Mouse (Mus musculus): ENCODE measurements around the gene Impdh1.
A peak's percentile ranks its signal among the peaks of the same experiment; 100 is the strongest.

Impdh1 gene

DNA sequence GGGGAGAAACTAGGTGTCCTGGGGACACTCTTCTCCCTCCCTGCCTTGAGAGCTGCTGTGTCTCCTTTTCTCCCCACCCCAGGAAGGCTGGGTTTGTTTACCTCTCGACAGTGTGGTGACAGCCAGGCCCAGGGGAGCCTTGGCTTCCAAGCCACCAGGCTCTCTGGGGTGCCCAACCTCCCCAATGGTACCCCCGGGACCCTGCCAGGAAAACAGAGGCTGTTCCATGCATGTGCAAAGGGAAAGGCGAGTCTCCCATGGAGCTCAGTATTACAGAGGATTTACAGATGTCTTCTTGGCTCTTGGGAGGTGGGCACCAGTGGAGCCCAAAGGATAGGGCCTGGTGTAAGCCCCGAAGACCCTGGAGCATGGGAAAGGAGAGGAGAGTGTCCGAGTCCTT is 2.7 kb downstream of the Impdh1 start:
- DNase-seq (ENCODE audit: low read depth), result no peak

DNA sequence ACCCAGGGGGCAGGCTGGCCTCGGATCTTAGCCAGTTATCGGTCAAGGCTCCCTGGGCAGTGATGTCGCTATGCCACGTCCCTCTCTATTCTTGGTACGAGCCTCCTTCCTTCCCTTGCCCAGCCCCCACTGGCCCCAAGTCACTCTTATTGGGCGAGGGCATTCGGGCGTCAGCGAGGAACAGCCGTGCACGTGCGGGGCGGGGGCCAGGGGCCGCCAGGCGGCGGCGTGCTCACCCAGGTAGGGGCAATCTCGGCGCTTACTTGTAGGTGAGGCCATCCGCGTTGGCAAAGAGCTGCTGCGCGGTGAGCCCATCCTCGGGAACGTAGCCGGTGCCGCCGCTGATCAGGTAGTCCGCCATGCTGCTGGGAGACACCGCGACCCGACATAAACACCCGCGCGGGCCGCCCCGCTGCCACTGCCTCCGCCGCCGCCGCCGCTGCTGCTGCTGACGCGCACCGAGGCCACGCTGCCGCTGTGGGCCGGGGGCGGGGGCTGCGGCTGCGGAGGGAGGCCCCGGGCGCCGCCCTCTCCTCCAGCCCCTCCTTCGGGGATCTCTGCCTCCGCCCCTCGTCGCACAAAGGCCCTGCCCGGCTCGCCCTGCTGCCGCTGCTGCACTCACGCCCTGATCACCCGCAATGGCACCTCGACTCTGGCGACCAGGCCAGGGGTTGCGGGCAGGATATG is 4.2 kb downstream of the Impdh1 start:
- DNase-seq (ENCODE audit: low read depth), result peak; percentile 89

DNA sequence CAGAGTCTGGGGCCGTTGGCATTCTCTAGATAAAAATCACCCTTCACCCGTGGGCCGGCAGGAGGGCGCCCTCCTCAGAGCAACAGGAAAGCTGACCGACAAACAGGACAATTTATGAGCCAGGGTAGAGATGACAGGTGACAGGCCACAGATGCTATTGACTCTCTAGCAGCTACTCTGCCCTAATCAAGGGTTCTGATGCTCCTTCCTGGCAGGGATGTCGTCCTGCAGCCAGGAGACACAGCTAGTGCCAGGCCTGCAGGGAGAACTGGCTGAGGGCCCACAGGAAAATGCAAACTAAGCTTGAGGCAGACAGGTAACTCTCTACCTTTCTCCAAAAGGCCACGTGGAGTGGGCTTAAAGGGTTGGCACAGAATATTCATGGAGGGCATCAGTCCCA is 5.0 kb downstream of the Impdh1 start:
- peak; percentile 28 for DNase-seq (ENCODE audit: low read depth)

DNA sequence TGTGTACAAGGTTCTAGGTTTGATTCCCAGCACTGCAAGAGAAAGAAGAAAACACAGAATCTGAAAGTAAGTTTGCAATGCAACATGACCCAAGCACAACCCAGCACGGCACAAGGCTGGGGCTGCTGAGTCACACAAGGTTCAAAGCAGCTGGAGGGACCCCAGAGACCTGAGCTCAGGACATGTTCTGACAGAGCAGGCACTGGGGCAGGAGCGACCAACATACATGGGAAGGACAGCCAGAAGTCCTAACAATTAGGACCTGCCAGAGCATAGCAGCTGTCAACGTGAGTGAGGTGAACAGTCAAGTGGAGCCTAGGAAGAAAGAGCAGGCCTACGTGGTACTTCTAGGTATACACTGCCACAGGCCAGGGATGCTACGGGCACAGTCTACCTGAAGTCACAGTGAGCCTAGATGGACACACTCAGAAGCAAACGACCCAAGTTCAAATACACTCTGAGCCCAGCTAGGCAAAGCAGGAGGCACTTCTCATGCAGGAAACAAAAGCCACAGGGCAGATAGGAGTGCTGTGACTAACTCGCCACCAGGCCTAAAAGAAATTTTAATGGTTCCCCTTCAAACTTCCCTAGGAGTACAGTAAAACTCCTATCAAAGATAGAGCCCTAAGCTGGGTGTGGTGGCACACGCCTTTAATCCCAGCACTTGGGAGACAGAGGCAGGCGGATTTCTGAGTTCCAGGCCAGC is 5.8 kb downstream of the Impdh1 start:
- peak; percentile 34 for DNase-seq (ENCODE audit: low read depth)

DNA sequence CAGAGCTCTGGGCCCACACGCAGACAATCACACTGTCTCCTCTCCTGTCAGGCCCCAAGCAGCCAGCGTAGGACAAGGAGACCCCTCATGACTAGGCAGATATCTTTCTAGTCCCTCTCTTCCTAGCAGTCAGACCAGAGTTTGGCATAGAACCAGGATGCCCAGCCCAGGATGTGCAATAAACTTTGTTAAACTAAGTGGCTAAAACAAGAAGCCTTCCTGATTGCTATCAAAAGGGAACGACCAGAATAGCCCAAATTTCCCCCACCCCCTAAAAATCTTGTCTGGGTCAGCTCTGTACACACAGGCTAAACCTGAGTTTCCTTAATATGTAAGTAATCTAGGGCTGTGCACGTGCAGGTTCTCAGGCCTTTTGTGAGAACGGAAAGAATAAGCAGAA is 8.0 kb downstream of the Impdh1 start:
- DNase-seq (ENCODE audit: low read depth), result no peak

DNA sequence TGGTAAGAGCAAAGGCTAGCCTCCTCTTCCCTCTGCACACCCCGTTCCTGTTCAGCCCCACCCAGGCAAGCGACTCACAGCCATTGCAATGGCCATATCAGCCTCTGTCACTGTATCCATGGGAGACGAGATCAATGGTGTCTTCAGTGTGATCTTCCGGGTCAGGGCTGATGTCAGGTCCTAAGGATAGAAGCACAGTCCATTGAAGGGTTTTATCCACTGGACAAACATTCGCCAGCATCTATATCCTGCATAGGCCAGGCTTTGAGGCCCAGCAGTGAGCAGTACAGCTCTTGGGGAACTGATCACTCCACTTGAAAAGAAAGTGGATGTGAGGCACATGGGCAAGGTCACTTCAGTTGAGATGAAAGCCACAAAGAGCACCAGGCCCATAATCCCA is 9.1 kb downstream of the Impdh1 start:
- DNase-seq (ENCODE audit: low read depth), result no peak

DNA sequence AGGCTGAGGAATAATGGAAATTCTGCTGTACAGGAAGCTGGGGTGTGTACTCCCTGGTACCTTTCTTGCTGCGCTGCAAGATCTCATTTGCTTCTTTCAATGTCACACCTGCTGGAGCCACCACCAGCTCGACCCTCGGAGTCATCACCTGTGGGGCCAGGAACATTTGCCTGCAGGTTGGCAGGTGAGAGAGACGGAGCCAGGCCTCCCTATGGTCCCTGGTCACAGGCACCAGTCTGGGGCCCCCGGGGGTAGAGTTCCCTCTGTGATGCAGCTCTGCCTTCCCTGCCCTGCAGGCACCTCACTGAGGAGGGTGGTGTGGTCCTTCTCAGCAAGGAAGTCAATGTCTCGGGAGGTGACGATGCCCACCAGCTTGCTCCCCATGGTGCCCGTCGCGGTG is 10.2 kb downstream of the Impdh1 start:
- DNase-seq (ENCODE audit: low read depth), result no peak

DNA sequence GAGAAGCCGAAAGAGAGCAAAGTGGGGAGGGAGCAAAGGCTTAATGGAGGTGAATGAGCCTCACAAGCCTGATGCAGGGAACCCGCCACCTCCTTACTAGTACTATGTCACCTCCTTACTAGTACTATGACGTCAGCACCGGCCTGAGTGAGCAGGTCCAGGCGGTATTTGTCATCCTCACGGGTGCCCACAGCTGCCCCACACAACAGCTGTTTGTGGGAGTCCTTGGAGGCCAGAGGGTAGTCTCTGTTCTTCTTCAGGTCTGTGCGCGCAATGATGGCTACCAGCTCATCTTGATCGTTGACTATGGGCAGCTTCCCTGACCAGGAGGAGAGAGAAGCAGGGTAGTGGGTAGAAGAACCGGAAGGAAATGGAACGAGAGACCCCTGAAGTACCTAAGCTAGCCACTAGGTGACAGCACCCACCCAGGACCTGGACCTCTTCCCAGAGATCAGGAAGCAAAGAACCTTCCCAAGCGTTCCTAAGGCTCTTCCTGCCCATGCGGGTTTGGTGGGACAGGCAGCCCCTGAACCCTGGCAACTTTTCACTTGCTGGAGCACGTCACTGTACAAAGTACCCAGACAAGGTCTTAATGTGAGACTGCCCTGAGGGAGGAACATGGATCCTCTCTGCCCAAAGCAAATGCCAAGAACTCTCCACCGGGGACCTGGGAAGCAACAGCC is 11.1 kb downstream of the Impdh1 start:
- peak; percentile 82 for DNase-seq (ENCODE audit: low read depth)

DNA sequence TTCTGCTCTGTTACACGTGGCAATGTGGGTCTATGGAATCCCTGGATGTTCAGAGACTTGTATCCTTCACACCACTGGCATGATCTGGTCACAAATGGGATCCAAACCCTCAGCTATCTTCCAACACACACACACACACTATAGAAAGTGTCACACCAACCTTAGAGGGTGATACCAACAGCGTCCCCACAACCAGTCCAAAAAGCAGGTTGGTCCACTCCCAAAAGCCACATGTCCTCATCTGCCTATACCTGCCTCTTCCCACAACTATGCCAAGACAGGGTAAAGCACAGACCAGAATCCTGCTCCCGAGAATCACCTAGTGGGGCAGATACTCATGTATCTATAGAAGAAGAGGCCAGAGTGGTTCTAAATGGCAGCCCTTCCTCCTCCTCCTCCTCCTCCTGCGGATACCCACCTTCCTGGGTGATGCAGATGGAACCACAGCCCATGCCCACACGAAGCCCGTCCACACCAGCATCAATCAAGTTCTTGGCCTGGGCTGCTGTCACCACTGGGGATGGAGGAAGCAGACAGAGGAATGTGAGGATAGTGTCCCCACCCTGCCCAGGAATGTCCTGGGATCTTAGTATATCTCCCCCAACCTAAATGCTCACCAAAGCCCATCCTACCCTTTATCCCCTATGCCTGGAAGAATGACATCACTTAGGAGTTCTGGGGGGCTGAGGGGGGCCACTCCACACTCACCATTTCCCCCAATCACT is 12.1 kb downstream of the Impdh1 start:
- no peak for DNase-seq (ENCODE audit: low read depth)

DNA sequence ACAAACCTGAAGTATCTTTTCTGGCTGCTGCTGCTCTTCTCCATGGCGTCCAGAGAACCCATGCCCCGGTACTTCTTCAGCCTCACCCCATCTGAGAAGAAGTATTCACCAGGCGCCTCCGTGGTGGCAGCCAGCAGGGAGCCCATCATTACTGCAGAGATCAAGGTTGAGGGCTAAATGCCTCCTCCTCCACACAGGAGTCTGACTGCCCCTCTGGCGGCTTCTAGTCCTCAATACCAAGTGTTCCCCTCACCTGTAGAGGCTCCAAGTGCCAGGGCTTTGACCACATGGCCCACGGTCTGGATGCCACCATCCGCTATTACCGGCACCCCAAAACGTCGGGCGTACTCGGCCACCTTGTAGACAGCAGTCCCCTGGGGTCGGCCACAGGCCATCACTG is 13.1 kb downstream of the Impdh1 start:
- no peak for DNase-seq (ENCODE audit: low read depth)

DNA sequence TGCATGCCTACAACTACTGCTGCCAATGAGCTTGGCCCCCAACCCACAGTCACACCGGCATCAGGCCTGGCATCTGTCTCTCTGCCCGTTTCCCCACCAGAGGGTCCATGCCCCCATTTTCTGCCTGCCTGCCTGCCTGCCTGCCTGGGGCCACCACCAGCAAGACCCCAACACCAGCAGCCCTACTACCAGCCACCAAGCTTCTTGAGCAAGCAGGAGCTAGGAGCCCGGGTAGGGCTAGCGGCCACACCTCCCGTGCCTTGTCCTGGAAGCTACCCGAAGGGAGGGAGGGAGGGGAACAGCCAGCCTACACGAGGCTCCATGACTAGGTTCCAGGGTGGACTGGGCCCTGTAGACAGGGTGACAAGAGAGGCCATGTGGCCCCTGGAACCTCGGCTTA is 14.2 kb downstream of the Impdh1 start:
- DNase-seq (ENCODE audit: low read depth), result no peak

DNA sequence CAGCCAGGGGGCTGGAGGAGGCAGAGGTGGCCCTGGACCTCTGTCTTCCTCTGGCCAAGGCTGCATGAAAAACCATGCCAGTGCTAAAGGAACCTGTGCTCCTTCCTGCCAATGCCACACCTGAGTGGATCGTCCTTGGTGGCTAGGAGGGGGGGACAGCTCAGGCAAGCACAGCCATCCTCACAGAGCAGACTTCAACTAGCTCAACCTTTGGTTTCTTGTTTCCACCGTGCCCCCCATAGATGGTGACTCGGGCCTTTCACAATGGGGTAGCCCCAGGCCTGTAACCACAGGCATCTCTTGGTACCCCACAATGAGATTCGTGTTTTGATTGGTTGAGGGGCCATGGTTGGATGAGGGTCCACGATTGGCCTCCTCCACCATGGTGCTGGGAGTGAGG is 14.8 kb downstream of the Impdh1 start:
- DNase-seq (ENCODE audit: low read depth), result no peak

DNA sequence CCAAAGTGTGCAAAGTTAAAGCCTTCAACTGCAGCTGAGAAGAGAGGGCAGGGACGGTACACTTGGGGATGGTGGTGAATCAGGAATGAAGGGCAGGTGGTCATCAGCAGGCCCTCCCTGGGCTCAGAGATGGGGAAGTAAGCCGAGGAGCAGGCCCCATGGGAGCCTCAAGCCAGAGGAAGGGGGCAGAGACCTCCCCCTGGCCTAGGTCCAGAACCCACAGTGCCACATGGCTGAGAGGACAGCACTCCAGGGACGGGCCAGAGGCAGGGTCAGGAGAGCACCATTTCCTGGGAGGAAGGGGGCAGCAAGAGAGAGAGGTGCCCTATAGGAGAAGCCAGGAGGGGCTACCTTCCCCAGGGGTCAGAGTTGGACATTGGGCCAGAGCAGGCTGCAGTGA is 15.7 kb downstream of the Impdh1 start:
- DNase-seq (ENCODE audit: low read depth), result no peak

DNA sequence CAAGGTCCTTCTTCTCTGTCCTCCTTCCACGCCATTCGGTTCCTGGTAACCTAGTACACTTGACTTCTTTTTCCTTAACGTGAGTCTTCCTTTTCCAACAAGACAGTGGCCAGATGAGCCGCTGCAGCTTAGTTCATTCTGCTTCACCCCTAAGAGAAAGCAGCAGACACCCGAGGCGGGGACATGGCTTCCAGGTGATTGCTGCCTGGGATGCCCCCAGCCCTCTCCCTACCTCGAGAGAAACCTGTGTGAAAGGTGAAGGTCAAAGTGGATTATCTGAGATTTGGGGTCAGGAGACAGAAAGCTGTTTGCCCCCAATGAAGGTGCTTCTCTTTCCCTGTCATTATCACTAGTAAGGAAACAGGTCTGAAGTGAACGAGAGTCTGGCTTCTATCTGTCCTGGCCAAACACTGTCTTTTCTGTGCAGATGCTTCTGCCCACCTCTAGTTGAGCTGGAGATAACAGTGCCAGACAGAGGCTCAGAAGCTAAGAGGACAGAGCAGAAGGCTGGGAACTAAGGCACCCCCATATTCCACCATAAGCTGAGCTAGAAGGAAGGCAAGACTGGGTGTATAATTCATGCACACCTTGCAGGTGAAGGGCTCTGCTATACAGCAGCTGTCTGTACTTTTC is 16.8 kb downstream of the Impdh1 start:
- no peak for DNase-seq (ENCODE audit: low read depth)

DNA sequence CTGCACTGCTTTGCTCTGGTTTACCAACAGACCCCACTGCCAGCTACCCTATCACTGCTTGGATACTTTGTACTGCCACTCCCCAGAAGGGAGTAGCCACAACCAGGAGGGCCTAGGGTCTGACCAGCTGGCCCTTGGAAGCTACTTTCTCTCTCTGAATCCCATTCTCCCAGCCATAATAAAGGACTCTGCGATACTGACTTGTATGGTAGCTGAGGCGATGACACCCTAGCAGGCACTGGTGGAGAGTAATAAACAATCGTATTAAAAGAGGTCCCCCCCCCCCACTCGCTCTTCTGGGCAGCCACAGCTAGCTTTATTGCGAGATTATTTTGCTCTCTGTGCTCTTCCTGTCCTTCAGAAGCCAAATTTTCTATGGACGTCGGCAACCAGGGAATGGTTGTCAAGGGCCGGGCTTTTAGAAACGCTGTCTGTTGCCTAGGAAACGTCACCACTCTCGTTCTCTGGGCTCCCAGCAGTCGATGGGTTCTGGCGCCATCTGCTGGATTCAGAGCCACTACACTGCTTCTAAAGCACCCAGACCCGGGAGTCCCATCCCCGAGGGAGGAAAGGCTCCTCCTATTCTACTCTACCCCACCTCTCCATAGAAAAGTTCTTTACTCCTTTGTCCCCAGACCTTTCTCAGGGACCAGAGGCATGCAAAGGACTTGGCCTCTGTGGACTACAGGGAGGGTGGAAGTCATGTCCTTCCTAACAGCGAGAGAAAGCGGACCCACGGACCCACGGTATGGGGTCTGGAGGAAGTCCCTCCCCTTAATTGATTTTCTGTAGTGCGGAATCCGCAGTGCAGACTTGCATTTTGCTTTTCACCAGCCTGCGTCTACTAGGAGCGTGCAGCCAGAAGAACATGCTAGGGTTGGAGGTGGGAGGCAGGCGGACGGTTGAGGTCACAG is 17.6 kb downstream of the Impdh1 start:
- peak; percentile 97 for DNase-seq (ENCODE audit: low read depth)

DNA sequence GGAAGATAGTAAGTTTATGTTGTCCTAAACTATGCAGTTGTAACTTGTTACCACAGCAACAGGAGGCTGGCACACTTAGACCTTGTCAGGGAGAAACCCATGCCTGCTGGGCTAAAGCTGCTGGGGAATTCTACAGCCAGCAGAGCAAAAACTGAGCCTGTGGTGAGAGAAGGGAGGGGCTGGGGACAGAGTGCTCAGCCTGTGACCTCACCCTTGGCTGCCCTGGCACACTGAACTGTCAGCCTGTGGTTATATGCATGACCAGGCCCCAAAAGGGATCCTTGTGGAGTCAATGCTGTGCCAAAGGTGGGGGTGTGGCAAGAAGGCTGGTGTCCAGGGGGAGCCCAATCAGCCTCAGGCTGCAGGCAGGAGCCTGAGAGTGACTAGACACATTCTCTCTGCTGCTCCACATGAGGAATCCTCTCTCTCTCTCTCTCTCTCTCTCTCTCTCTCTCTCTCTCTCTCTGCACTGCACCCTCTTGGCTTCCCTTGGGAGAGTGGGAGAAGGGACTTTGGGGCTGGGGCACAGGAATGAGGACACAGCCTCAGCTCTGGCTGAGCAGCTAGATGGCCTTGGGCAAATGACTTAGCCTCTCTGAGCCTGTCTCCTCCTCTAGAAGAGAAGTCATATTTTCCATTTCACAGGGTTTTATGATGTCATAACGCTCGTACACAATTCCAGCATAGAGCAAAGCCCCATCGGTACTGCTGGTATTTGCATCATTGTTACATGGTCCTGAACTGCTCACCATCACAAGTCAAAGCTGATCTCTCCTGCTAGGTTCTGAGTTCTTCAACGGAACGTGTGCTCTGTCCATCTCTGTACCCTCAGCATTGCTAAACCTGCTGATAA is 20.1 kb downstream of the Impdh1 start:
- DNase-seq (ENCODE audit: low read depth), result peak; percentile 71

DNA sequence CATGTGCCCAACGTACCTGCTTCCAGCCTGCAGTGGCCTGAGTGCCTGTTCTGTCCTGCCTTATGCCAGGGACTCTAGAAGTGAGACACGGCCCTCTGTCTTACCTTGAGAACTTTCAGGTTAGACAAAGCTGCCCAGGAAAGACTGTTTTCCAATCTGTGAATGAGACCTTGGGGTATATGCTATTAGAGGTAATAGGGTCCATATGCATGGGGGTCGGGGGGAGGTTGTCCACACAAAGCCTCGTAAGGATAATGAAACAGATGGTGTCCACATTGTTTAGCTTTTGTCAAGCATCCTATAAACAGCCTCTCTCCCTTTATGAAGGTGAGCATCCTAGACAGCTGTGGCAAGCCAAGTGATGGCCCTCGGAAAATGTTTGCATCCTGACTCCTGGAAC is 21.0 kb downstream of the Impdh1 start:
- no peak for DNase-seq (ENCODE audit: low read depth)

DNA sequence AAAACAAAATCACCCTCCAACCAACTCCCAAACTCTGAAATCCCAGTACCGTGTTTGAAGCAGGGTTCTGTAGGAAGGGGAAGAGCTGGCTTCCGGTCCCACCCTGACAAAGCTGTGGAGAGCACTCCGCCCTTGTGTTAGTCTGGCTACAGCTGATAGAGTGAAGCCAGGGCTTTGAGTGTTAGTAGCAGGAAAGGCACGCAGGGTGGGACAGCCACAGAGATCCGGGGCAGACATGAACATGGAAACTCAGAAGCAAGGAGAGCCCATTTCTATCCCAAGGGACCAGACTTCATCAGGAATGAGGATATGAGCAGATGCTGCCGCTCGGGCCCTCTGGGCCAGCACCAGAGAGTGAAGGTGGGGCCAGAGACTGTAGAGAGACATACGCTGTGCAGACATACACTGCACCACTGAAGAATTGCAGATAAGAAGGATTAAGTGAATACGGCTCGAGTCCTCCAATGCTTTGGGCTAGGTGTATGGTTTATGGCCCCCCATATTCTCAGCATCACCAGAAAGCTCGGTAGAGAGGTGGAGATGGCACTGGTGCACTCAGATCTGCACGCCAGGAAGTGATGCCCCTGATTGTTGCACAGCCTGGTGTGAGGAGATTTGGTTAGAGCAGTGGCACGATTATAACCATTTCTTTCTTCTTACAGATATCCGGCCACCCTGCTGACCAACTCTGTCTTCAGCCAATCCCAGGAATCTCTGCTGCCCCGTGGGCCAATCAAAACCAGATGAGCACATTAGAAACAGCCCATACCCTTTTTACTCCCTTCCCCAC is 22.0 kb downstream of the Impdh1 start:
- peak; percentile 45 for DNase-seq (ENCODE audit: low read depth)

DNA sequence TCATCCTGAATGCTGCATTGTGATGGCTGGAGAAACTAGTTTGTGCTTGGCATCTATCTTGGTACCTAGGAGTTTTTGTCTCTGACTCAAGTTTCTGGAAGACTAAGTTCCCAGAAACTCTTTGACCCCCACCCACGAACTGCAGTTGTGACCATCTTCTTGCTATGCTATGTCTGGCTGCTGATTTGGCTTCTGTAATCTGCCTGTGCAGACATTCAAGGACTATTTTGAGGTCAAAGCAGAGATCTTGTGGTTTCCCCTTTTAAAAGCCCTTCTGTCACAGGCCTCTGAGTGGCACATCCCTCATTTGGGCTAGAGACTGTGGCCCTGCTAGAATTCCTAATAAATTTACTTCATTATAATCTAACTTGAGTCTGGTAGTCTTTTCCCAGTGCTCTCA is 28.2 kb downstream of the Impdh1 start:
- no peak for DNase-seq (ENCODE audit: low read depth)
